Mouse (Mus musculus): ENCODE results near the gene Cdpf1. TPM values are rescaled to one million over a fixed set of nuclear protein-coding genes. Genes with fewer than 3 reads are reported as not detected.
"Not testable (repeated sequence)": the region's sequence is repeated elsewhere in the genome, so short reads cannot be mapped to it uniquely, and the experiment has no call there.

Gene Cdpf1
- total RNA-seq, 2 experiments from 2014 or later, result 22.3 TPM

GRCm38 (mm10) chr15:85809091-85809490 lies 2.4 kb downstream of the Cdpf1 start:
- no peak for DNase-seq (ENCODE audit: low spot score in 2 of 2)

GRCm38 (mm10) chr15:85808434-85808833 lies 3.1 kb downstream of the Cdpf1 start:
- DNase-seq (ENCODE audit: low spot score in 2 of 2), result no peak

DNA sequence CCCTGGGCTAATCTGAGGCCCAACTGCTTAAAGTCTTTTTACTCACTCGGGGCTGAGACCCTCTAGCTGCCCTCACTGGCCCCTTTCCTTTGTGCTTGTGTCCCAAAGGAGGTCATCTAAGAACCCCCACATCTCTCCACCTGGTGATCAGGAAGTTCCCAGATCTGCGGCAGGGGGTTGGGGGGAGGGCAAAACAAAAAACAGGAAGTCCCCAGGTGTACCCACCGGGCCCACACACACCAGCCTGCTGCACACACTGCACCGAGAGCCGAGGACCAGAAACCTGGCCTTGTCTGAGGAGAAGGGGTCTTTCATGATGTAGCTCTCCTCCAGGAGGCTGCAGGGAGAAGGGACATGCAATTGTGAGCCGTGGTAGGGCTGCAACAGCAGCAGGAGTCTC lies 3.5 kb downstream of the Cdpf1 start:
- DNase-seq (ENCODE audit: low spot score in 2 of 2), result no peak

- no peak for DNase-seq (ENCODE audit: low spot score in 2 of 2)
These were observed 4.1 kb downstream of the Cdpf1 start for GRCm38 (mm10) chr15:85807404-85807803.

- DNase-seq (ENCODE audit: low spot score in 2 of 2), result no peak
These were observed 4.6 kb downstream of the Cdpf1 start for GRCm38 (mm10) chr15:85806886-85807285.

DNA sequence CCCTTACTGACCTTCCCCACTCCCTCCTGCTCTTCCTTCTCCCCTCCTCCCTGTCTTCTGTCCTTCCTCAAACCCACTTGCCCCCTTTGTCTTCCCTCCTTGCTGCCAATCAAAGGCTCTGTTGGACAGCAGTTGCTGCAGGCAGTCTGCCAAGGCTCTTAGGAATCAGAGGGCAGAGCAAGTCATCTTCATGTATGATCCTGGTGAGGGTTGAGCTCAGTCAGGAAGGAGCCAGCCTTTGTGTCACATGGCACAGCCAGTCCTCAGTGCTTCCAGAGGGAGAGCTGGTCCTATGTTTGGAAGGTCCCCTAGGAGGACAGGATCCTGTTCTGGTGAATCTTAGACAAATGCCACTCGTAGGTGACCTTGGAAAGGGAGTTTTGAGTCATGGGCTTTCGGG lies 8.6 kb downstream of the Cdpf1 start:
- no peak for DNase-seq (ENCODE audit: low spot score in 2 of 2)

GRCm38 (mm10) chr15:85798676-85799075 lies 12.8 kb downstream of the Cdpf1 start:
- no peak for DNase-seq (ENCODE audit: low spot score in 2 of 2)

GRCm38 (mm10) chr15:85795516-85795915 lies 16.0 kb downstream of the Cdpf1 start:
- no peak for DNase-seq (ENCODE audit: low spot score in 2 of 2)

- DNase-seq (ENCODE audit: low spot score in 2 of 2), result no peak
These were observed 18.7 kb downstream of the Cdpf1 start for GRCm38 (mm10) chr15:85792819-85793218.

- no peak for DNase-seq (ENCODE audit: low spot score in 2 of 2)
These were observed 20.0 kb downstream of the Cdpf1 start for GRCm38 (mm10) chr15:85791449-85791848.

DNA sequence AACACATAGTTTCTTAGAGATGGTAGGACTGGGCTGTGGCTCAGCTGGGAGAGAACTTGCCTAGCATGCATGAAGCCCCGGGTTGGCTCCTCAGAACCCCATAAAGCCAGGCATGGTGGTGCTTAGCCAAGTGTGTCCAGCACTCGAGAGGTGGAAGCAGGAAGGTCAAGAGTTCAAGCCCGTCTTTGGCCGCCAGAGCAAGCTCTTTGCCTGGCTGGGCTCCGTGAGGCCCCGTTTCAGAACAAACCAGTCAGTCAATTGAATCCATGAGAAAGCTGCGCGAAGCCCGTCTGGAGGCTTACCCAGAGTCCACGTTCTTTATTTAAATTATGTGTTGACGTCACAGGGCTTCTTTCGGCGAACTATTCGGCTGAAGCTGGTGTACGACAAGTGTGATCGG lies 22.9 kb downstream of the Cdpf1 start:
- no peak for DNase-seq (ENCODE audit: low spot score in 2 of 2)

- DNase-seq (ENCODE audit: low spot score in 2 of 2), result no peak
These were observed 23.4 kb downstream of the Cdpf1 start for GRCm38 (mm10) chr15:85788051-85788450.

DNA sequence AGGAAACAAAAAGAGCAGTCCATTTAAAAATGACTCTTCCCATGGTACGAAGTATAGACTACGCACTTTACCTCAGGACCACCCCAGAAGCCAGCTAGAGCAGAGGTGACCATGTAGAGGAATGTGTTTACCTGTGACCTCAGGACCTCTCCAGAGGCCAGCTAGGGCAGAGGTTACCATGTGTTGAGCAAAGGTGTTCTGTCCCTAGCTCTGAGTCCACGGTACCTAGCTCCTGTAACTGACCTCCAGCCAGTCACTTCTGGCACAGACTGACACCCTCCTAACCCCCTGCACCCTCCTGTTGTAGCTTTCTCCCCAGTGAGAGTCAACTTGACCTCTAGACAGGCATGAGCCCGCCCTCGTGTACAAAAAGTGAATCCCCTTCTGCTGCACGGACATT lies 24.0 kb downstream of the Cdpf1 start:
- no peak for DNase-seq (ENCODE audit: low spot score in 2 of 2)

- no peak for DNase-seq (ENCODE audit: low spot score in 2 of 2)
These were observed 24.8 kb downstream of the Cdpf1 start for GRCm38 (mm10) chr15:85786711-85787110.

DNA sequence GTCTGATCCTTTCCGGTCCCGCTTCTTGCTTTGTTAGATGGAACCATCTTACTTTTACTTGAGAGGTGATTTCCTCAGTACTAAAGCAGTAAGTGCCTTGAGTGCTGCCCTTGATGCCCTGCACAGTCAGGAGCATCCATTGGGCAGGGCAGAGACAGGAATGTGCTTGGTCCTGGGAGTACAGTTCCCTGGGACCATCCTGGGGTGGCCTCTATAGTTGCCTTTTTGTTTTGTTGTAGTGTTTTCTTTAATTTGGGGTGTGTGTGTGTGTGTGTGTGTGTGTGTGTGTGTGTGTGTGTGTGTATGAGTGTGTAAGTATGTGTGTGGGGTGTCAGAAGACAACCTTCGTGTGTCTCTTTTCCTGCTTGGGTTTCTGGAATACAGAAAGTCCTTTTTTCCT lies 27.2 kb downstream of the Cdpf1 start:
- no peak for DNase-seq (ENCODE audit: low spot score in 2 of 2)

- DNase-seq (ENCODE audit: low spot score in 2 of 2), result no peak
These were observed 28.4 kb downstream of the Cdpf1 start for GRCm38 (mm10) chr15:85783146-85783545.

DNA sequence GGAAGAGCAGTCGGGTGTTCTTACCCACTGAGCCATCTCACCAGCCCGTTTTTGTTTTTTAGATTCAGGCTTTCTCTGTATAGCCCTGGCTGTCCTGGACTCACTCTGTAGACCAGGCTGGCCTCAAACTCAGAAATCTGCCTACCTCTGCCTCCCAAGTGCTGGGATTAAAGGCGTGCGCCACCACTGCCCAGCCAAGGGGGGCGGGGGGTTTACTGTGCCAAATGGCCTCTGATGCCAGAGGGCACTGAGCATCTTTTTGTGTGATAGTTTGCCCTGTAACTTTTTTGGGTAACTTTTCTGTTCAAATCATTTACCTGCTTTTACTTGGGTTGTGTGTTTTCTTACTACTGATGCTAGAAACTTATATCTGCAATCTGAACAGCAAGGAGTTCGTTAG lies 32.6 kb downstream of the Cdpf1 start:
- DNase-seq (ENCODE audit: low spot score in 2 of 2), result not testable (repeated sequence)

- DNase-seq (ENCODE audit: low spot score in 2 of 2), result no peak
These were observed 34.7 kb downstream of the Cdpf1 start for GRCm38 (mm10) chr15:85776771-85777170.

GRCm38 (mm10) chr15:85776241-85776640 lies 35.3 kb downstream of the Cdpf1 start:
- no peak for DNase-seq (ENCODE audit: low spot score in 2 of 2)

DNA sequence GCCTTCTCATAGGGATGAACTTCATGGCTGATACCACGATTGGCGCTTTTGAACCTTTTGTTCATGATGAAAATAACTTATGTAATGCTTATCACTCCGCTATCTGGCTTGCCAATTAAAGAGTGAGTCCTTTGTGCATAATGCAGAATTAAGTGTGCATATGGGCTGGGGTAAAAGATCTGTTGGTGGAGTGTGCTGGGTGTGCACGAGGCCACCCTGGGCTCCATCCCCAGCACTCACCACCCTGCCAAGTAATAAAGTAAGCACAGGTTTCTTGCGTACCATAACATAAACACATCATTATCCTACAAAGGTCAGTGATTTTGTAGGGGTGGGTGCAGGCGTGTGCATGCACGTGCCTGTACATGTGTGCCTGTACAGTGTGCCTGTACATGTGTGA lies 36.5 kb downstream of the Cdpf1 start:
- DNase-seq (ENCODE audit: low spot score in 2 of 2), result no peak

GRCm38 (mm10) chr15:85774419-85774818 lies 37.1 kb downstream of the Cdpf1 start:
- DNase-seq (ENCODE audit: low spot score in 2 of 2), result no peak

- no peak for DNase-seq (ENCODE audit: low spot score in 2 of 2)
These were observed 39.3 kb downstream of the Cdpf1 start for GRCm38 (mm10) chr15:85772146-85772740.

- DNase-seq (ENCODE audit: low spot score in 2 of 2), result no peak
These were observed 40.0 kb downstream of the Cdpf1 start for GRCm38 (mm10) chr15:85771306-85772121.
